Mouse (Mus musculus) gastrocnemius, postnatal 4 days (tissue): ENCODE measurements at regions not wholly inside any gene's neighbourhood (a gene's known extent, or its start where the extent isn't known, plus 50 kb on each side); places are given as distances from the start of the nearest gene placed in this dataset.

ENCODE experiments used
- DNase-seq, 2 experiments: peaks; one replicate each; pipeline ENCODE4 v3.0.0; 2021 to 2022; ENCODE audit warnings: low spot score in 2 of 2, mixed read lengths in 2 of 2

DNA sequence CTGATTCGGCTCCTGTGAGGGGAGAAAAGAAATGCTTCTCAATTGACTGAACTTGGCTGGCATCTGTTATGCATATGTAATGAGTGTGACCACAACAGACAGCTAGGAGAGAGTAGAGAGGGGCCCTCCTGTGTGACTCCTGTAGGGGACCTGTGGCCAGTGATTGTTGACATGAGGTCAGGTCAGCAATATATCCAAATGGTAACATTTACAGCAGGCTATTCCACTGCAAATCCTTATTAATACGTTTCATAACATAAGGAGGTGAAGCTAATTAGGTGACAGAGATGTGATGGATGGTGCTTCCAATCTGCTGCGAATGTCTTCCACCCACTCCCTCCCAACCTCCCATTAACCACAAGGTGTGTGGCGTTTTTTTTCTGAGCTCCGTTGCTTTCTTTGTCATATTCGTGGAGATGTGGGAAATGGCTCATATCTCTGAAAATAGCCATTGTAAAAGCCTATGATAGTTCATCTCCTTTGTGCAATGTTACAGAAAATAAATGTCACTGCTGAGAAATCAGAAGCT is 309.5 kb downstream of the Irx1 start:
- DNase-seq: no peak

DNA sequence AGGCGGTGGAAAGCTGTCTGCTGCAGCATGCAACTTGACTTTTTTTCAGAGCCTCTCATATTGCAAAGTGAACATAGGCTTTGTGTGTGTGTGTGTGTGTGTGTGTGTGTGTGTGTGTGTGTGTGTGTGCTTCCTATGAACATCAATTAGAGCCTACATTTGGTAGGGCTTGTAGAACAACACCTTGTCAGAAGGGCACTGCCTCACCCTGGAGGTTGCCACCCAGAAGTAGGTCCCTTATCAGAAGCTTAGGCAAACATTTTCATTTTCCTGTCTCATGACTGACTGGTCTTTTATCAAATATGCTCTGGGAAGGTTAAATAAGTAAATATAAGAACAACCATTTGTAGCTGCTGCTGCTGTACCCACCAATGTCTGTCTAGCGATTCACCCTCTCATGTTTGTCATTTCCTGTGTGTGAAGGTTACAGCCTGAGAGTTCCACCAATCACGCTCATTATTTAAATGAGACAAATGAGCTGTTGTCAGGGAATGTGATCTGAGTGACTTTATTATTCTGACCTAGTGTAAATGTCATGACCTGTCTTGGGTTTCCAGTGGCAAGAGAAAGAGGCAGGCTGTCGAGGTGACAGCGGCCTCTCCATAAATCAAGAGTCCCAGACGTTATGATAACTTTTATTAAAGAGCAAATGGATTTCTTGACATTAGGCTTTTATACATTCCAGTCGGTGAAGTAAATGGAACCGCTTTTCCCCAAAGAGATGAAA is 310.1 kb downstream of the Irx1 start:
- DNase-seq: no peak

DNA sequence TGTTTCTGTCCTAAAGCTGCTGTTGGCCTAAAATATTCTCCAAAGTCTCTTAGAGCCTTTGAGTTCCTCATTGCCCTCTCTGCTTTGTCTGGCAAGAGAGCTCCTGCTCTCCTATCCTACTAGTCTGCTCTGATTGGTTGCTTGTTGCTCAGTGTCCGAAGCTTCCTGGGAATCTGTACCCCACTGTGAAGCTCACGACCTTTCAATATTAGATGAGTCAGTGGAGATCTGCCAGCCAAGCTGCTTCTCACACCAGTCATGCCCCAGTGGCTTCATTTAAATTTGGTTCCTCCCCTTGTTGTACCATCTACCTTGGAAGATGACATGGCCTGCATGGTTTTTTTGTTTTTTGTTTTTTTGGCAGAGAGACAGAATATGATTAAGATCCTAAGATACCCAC is 313.6 kb downstream of the Irx1 start:
- DNase-seq: no peak

DNA sequence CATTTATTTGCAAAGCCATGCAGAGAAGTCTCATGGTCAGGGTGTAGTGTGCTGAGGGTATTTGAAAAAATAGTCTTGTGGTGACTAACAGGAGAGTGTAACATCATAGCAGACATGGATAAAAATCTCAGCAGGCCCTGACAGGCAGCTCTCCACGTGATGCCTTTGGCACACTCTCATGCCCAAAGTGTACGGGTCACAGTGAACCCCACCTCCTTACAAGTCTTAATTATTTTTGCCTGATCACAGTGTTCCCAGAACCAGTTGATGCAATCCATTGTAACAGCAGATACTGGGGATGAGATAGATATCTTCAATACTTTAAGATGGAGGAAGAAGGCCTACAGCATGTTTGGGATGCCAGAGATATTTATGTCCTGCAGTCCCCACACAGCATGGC is 314.5 kb downstream of the Irx1 start:
- no peak for DNase-seq

DNA sequence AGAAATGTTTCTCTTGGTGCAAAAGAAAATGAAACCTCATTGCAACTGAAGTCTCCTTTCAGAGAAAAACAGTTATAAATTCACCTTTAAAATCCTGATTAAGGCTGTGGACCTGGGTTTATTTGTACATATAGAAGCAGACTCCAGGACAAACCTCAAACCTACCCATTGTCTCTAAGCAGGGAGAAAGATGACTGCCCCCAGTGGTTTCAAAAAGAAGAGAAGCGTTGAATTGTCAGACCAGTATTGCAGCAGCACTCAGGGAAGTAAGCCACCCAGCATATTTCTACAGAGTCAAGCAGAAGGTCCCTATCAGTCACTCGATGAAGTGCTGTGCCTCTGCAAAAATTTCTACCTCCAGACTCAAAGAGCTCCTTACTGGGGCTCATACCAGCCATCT is 332.1 kb downstream of the Irx1 start:
- DNase-seq: no peak

DNA sequence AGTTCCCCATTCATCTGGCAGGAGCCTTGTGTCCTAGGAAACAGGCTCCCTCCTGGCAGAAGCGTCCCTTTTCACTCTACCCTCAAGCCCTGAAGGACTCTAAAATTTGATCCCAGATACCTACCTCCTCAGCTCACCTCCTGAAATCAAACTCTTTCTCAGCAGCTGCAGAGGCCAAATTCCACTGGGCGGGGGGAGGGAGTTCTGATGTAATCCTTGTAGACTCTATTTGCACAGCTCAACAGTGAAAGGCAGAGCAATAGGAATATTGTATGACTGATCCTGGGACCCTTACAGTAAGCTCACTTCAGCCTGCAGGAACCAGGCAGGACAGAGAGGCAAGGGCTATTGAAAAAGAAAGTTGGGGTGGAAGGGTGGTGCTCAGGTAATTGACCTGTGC is 346.3 kb downstream of the Irx1 start:
- no peak for DNase-seq

DNA sequence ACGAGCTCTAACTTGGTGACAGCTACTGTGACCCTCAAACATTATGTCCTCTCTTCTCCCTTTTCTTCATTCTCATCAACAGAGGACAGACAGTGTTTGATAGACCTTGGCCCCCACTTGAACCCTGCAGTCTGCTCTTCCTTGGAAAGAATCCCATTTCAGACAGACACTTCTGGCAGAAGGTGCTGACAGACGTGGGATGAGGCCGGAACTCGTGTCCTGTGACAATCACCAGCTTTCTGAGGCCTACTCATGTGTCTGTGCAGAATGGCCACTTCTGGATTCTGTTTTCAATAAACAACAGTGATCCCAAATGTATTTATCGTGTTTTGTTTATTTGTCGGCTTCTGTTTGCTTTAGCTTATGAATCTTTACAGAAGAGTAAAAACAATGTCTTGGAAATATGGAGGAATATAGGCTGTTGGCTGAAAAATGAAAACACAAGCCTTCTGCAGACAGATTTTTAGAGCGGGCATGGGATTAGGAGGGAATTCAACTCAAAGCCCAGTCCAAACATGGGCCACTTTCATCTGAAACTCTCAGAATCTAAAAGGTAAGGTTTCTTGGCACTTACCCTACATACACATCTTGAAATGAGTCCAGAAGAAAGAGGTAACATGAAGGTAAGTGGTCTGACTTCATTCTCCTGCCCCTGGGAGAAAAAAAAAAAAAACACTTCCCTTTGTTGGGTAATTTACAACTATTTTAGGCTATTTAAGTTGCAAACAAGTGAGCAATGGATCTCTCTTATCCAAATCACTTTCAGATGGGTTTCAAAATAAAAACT is 350.9 kb downstream of the Irx1 start:
- no peak for DNase-seq

DNA sequence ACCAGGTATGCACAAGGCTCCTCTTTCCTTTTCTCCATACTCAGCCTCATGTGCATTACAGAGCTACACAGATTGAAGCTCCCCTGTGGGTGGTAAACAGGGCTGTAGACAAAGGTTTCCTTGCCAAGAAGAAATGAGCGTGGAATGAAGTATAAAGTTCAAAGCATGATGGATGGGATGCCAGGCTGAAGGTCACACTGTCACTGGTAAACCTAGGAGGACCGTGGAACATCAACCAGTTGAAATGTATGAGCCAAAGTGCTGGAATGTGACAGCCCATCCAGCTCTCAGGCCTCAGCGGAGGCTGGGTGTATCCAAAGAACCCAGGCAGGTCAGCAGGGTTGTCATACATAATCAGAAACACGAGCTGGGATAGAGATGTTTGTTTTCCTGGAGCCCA is 381.0 kb downstream of the Irx1 start:
- DNase-seq: no peak

DNA sequence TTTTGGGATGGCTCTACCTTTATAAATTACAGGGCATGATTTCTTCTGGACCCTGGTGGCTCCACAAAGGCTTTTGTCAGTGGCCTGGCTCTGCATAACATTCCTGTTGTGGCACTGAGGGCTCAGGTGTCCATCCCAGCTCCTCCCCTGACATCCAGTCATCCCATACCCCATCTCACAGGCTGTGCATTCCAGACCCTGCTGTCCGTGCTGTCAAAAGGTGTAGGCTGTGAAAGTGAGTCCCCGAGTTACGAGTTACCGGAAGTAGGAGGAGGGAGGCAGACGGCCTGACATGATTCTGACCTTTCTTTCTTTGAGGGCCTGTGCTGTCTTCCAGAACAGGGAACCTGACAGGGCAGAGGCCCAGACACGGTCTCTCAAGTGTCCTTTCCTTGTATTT is 397.6 kb downstream of the Irx1 start:
- DNase-seq: no peak

DNA sequence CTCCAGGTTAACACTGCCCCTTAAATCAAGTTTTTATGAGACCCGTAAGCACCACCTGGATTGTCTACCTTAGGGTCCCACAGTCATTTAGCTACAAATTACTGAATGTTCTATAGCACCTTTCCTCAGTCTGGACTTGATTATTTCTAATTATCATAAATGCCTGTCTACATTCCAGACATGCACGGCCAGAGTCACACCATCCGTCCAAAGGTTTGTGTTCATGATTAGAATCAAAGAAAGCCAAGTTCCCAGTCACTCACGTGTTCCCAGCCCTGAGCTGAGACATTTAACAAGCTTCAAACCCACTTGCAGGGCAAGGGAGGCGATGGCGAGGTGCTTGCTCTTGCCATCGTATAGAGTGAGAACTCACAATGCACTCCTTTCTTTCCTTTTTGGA is 398.1 kb downstream of the Irx1 start:
- DNase-seq: no peak

DNA sequence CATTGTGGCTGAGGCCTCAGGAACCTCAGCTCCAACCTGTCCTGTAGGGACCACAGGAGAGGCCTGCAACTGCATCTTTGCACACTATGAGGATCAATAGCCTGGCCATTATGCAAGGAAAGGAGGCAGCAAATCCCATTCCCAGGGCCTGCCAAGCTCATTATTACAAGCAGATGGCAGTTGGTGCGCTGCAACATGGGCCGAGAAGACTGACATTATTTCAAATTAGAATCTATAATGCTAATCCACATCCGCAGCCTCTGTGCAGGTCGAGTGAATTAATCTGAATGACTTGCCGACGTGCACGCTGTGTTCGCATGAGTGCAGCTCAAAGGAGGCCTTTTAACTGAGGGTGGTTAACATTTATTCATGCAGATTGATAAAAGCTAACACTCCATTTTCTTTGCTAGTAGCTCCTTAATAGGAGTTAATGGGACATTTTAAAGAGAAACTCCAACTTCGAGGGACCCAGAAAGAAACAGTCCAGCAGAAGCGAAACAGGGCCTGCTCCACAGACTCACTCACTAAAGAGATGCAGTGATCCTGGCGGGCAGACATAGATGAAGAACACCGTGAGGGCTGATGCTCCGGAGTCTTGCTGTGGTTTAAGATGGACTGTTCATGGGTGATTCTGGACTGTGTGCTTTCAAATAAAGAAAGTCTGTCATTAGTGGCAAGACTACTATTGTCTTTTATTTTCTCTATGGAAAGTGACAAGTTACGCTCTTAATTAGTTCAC is 404.9 kb downstream of the Irx1 start:
- DNase-seq: no peak

DNA sequence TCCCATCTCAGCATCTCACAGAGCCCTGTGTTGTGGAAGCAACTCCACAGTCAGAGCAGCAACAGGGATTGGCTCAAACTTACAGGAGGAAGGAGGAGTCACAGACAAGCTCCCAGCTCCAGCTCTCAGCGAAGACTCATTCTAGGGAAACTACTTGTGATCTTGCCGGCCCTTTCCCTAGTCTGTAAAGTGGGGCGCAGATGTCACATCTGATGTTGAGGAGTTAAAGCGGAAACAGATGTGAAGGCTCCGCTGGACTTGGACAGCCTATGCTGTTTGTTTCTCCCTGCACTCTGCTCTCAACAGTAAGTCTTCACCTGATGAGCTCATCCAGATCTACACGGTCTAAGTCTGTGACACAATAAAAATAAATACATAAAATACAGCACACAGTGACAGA is 408.1 kb downstream of the Irx1 start:
- no peak for DNase-seq

DNA sequence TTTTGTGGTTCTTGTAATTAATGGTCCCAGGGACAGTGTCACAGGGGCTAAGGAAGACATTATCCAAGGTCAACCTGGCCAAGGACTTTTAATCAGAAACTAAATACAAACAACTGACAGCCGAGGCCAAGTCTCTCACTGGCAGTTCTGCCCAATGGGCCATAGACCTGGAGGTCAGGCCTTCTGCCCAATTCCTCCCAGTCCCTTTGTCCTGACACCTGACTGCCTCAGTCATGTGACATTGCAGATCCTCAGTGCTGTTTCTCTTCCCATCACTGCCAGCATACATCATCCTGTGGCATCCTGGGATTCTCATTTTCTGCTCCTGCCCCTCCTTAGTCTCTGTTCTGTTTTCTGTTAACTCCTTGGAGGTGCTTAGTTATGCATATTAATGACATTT is 413.4 kb downstream of the Irx1 start:
- no peak for DNase-seq

DNA sequence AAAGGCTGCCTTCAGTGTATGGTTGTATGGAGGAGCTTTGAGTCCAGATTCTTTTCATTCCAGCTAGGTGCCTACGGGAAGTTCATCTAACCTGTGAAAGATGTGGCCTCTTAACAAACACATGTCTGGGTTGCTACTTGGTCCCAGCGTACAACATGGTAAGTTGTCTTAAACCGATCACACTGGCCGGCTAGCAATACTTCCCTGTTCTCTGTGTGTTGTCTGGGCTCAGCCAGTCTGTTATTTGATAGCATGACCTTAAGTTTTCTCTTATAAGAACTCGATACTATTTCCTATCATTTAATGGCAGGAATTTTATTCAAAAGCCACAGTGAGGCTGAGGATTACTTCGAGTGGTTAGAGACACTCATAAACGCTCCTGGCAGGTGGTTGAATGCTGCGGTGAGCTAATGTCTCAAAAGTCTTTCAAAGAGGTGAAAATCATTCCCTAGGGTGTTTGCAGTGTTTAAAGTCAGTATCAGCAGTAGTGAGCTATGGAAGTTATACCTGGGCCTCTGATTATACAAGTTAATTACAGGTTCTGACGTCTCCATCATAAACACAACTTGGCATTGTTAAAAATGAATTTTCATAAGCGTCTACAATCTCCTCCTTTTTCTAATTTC is 414.2 kb downstream of the Irx1 start:
- DNase-seq: no peak

DNA sequence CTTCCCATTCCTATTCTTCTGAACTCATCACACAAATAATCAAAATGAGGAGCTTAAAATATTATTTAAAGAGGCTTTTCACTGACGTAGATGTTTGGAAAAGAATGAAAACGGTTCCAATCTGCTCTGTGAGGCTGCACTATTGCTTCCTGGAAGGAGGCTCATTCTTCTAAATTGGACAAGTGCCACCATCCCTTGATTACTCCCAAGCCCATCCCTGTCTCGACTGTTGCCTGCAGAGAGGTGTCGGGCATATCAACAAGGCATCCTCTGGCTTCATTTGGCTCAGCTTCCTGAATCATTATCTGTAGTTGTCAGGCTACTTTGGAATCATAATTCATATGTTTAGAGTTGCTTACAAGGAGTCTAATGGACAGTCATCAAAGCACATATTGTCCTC is 425.3 kb downstream of the Irx1 start:
- DNase-seq: no peak

DNA sequence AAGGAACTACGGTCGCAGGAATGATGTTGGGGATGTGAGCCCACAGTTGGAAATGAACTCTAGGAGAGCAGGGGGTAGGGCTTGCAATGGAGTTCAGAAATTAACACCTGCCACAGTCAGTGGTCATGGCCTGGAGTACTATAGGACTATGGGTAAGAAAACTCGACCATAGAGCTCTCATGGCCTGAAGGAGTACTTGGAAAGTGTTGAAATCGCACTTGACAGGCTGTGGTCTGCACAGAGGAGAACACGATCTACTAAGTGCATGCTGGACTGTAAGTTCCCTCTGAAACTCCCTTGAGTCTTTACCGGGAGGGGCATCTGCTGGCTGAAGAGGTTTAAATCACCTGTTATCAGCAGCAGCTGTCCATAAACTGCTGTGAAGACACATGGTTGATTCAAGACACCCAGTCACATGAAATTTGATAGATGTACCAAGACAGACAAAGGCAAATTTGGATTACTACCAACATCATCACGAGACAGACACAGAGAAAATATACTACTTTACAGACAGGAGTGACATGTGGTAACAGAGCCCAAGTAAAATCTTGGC is 430.6 kb downstream of the Irx1 start:
- DNase-seq: no peak

DNA sequence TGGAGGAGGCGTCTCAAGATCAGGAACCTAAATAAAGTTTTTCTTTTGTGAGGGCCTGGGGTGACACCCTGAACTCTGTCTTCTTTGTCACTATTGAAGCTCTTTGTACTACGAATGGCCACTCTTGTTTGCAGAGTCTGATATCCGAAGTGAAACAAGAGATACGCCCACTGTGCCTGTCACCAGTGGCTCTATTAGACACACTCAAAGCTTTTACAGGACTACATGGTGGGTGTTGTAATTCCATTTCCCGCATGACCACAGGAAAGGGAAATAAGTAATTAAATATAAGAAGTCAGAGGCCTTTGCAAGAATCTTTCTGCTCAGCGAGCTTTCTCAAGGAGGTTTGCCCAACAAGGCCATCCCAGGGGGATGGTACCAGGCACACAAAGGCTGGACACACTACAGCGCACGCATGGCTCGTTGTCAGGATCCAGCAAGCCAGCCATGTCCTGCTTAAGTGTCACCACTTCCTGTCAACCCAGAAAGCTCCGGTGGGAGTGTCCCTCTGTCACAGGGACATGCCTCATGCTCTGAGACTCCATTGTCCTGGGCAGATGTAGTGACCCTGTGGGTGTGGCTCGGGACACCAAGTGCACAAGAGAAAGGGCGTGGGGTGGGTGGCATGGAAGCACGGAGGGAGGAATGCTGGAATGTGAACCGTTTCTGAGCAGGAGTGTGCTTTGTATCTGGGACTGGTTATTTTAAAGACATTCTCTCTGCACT is 434.0 kb downstream of the Irx1 start:
- no peak for DNase-seq

DNA sequence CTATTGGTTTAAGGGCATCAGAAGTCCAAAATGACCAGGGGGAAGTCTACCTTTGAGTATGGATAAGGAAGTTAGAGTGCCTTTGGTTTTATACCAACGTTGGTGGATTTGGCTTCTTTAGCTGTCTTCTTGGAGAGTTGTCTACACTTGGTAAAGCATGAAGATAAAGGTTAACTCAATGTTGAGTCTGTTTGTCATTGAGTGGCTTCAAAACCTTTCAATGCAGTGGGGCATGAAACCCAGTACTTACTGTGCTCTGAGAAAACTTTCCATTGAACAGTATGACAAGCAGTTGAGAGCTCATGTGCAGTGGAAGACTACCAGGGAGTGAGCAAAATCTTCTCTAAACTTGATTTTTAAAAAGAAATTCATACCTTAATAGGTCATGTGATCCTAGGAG is 445.7 kb downstream of the Irx1 start:
- no peak for DNase-seq

DNA sequence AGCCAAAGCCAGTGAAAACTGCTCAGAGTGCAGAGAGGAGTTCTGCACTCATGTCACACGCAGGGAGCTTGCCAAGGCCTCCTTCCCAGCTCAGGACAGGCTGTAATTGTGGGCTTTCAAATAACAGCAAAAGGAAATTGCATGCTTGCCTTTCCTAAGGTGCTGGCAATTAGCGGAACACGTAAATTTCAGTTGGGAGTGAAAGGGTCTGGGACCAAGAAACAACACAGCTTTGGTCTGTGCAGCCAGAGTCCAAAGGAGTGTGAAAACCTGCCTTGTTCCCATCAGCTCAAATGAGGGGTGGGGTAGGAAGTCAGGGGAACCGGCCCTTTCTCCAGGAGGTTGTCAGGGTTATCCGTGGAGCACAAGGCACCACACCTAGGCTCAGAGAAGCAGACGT is 450.3 kb downstream of the Irx1 start:
- DNase-seq: no peak

DNA sequence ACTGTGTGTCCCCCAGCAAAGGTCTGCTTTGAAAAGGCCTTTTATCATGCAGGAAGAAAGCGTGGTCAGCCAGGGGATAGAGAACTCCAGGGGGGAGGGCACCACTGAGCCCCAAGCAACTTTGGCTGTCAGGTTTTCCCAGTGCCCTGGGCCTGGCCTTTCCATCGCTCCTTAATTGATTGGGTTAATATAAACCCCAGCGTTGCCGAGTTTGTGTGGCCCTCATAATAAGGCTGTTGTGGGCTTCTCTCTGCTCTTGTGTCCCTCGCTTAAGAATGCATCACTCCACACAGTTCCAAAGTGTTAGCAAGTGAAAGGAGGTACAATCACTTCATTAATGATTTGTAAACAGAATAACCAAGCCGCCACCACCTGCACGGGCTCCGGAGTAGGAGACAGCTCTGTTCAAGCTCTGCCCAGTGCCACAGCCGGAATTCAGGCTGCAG is 455.5 kb downstream of the Irx1 start:
- no peak for DNase-seq
